Mouse (Mus musculus): ENCODE measurements around the gene Syndig1. TPM values are rescaled to one million over a fixed set of nuclear protein-coding genes. Genes with fewer than 3 reads are reported as not detected.

Gene Syndig1
- polyA plus RNA-seq, 1 experiment, result not detected

DNA sequence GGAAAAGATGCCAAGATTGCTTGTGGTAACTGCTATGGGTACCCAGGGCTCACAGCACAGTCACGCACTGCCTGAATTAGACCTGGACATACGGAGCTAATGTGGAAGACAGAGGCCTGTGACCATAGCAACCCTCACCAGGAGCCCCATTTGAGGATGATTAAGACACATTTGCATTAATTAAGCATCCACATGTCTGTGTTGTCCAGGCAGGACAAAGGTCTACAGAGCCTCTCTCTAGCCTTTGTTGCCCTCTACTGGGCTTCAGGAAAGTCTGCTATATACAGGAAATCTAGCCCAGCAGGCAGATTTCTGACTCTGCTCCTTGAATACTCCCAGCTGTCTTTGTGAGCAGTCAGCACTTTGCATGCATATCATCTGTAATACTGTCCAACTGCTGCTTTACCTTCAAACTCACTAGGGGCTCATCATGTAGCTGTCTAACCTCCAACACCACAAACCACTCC lies 194.9 kb downstream of the Syndig1 start:
- Histone ChIP-seq H3K36me3 (replicated peaks; ENCODE audit: low read length) (no peaks in the 10 kb centered on the region), H3K4me3 (replicated peaks) (no peak overlapping the region), H3K4me1 (no peaks in the 10 kb centered on the region), H3K9me3 (0 out of 2 replicates have a peak, but pooled peaks cover 3% of the 10 kb centered on the region), H3K27me3 (replicated peaks) (no peaks in the 10 kb centered on the region)
- TF ChIP-seq FLI1 (IDR thresholded peaks at IDR 0.05; ENCODE audit: low read length) (no peak), GATA1 (IDR thresholded peaks at IDR 0.05; ENCODE audit: borderline replicate concordance, low read length) (no peak)

DNA sequence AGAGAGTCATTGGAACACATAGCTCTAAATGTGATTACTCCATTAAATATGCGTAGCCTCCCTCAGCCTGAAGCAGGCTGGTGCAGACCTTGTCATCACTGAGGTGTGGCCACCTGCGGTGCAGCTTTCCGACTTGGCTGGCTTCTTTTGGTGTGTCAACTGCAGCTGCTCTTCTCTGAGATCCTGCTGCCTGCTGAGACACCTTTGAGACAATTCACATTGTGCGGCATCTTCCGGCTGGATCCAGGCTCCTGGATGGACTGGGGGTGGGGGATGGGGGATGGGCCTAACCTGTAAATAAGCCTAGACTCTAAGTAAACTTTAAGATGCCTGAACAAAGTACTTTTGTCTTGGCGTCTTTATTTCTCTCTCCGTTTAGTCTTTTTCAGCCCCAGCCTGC lies 214.5 kb downstream of the Syndig1 start:
- no peaks in the 10 kb centered on the region for H3K36me3 ChIP-seq (replicated peaks; ENCODE audit: low read length)
- H3K4me1 ChIP-seq, result no peaks in the 10 kb centered on the region
- H3K27me3 ChIP-seq (replicated peaks), result no peaks in the 10 kb centered on the region
- TF ChIP-seq FLI1 (IDR thresholded peaks at IDR 0.05; ENCODE audit: low read length), result no peak
- TF ChIP-seq GATA1 (IDR thresholded peaks at IDR 0.05; ENCODE audit: borderline replicate concordance, low read length), result no peak
- no peak overlapping the region for H3K4me3 ChIP-seq (replicated peaks)
- H3K9me3 ChIP-seq, result peaks cover 10% of the 10 kb centered on the region

Other genes with a start within 250 kb of the Syndig1 start
- gene C530025M09Rik, start 2.0 kb downstream of the Syndig1 start, polyA plus RNA-seq (2012; ENCODE audit: insufficient read depth, low replicate concordance), result not detected in 2 replicates